Mouse (Mus musculus) heart, embryonic 12.5 days (tissue): ENCODE data around the gene Asnsd1. TPM values are rescaled to one million over a fixed set of nuclear protein-coding genes. Genes with fewer than 3 reads are reported as not detected.

Experiments used
- polyA plus RNA-seq: library from polyadenylated mRNA; unstranded; fragments of >200 nt; fragmentation: Nextera tagmentation; extraction: Ambion mirVana; gene quantifications from 2 replicates; pipeline ENCODE4 v1.2.1, GENCODE M21; 2016

Gene Asnsd1
- polyA plus RNA-seq, 1 experiment from 2014 or later = 80.8 TPM

Other genes with a start within 250 kb of the Asnsd1 start
- gene 1700019A02Rik, start 165.1 kb downstream of the Asnsd1 start, polyA plus RNA-seq = not detected in 2 replicates
- gene Pms1, start 55.7 kb downstream of the Asnsd1 start, polyA plus RNA-seq = 13.4 and 15.5 TPM in 2 replicates
- 40.4 and 44.8 TPM in 2 replicates for gene Ormdl1, start 55.7 kb downstream of the Asnsd1 start, polyA plus RNA-seq
- not detected in 2 replicates for gene Gm28778, start 55.6 kb downstream of the Asnsd1 start, polyA plus RNA-seq
- gene Osgepl1, start 39.1 kb downstream of the Asnsd1 start, polyA plus RNA-seq = 29.8 and 33.7 TPM in 2 replicates
- gene Asdurf, start 133 bp downstream of the Asnsd1 start, polyA plus RNA-seq = 1.1 and 5.7 TPM in 2 replicates
- 0.13 and 0.57 TPM in 2 replicates for gene Gm28551, start 85 bp downstream of the Asnsd1 start, polyA plus RNA-seq